Mouse (Mus musculus): Measurements from ENCODE around the gene Prim1. TPM values are rescaled to one million over a fixed set of nuclear protein-coding genes. Genes with fewer than 3 reads are reported as not detected.

Gene Prim1
- polyA plus RNA-seq, 1 experiment from 2014 or later, result 68.6 TPM

- no peak for ATAC-seq (ENCODE audit: insufficient number of reproducible peaks, low FRiP score, low TSS enrichment, low read depth)
- H3K27me3 ChIP-seq, result no peaks in the 10 kb centered on the region
- H3K4me3 ChIP-seq (replicated peaks), result no peak overlapping the region
- 0 out of 2 replicates have a peak, but pooled peaks cover 3% of the 10 kb centered on the region for H3K9me3 ChIP-seq (replicated peaks)
- no peak overlapping the region for H3K27ac ChIP-seq (replicated peaks)
- H3K9ac ChIP-seq, result no peak overlapping the region
- H3K4me1 ChIP-seq, result no peaks in the 10 kb centered on the region
- H3K4me2 ChIP-seq (replicated peaks), result no peak overlapping the region
- WGBS, result 84% methylated on average over 3 of the region's 3 CpGs
- no peaks in the 10 kb centered on the region for H3K36me3 ChIP-seq
Measured at GRCm38 (mm10) chr10:128003281-128003801, 11.6 kb upstream of the Prim1 start.

GRCm38 (mm10) chr10:128004918-128005317 lies 10.1 kb upstream of the Prim1 start:
- Histone ChIP-seq H3K36me3 (no peaks in the 10 kb centered on the region), H3K4me3 (replicated peaks) (no peak overlapping the region), H3K9me3 (replicated peaks) (no peaks in the 10 kb centered on the region), H3K27me3 (no peaks in the 10 kb centered on the region), H3K27ac (replicated peaks) (no peak overlapping the region), H3K9ac (no peak overlapping the region), H3K4me2 (replicated peaks) (no peak overlapping the region), H3K4me1 (no peaks in the 10 kb centered on the region)
- 66% methylated on average over 10 of the region's 10 CpGs for WGBS
- ATAC-seq (ENCODE audit: insufficient number of reproducible peaks, low FRiP score, low TSS enrichment, low read depth), result no peak

- Histone ChIP-seq H3K27me3 (no peaks in the 10 kb centered on the region), H3K4me3 (replicated peaks) (no peak overlapping the region), H3K9ac (no peak overlapping the region), H3K36me3 (no peaks in the 10 kb centered on the region), H3K27ac (replicated peaks) (no peak overlapping the region), H3K4me1 (no peaks in the 10 kb centered on the region), H3K4me2 (replicated peaks) (no peak overlapping the region), H3K9me3 (replicated peaks) (no peaks in the 10 kb centered on the region)
- ATAC-seq (ENCODE audit: insufficient number of reproducible peaks, low FRiP score, low TSS enrichment, low read depth), result no peak
- WGBS, result 84% methylated on average over 8 of the region's 8 CpGs
Measured at GRCm38 (mm10) chr10:128005479-128005878, 9.5 kb upstream of the Prim1 start.

- 83% methylated on average over 1 of the region's 1 CpGs for whole genome bisulfite sequencing
- no peak within 1 kb of the TSS for H3K9ac ChIP-seq
- ATAC-seq (ENCODE audit: insufficient number of reproducible peaks, low FRiP score, low TSS enrichment, low read depth), result no peak
- no peaks in the 10 kb centered on the region for H3K27me3 ChIP-seq
- H3K36me3 ChIP-seq, result no peaks in the 10 kb centered on the region
- no peak within 1 kb of the TSS for H3K27ac ChIP-seq (replicated peaks)
- no peaks in the 10 kb centered on the region for H3K4me1 ChIP-seq
- H3K4me2 ChIP-seq (replicated peaks), result no peak within 1 kb of the TSS
- H3K4me3 ChIP-seq (replicated peaks), result no peak within 1 kb of the TSS
- no peaks in the 10 kb centered on the region for H3K9me3 ChIP-seq (replicated peaks)
Measured at GRCm38 (mm10) chr10:128007446-128007845, 7.5 kb upstream of the Prim1 start, which contains the start of gene Hsd17b6. Gene Hsd17b6 (minus strand): TSS chr10:128007611.

GRCm38 (mm10) chr10:128008207-128008889 lies 6.6 kb upstream of the Prim1 start:
- no peaks in the 10 kb centered on the region for H3K36me3 ChIP-seq
- no peak overlapping the region for H3K4me2 ChIP-seq (replicated peaks)
- 6% methylated on average over 4 of the region's 4 CpGs for WGBS
- H3K4me1 ChIP-seq, result no peaks in the 10 kb centered on the region
- no peaks in the 10 kb centered on the region for H3K27me3 ChIP-seq
- no peak for ATAC-seq (ENCODE audit: insufficient number of reproducible peaks, low FRiP score, low TSS enrichment, low read depth)
- no peak overlapping the region for H3K27ac ChIP-seq (replicated peaks)
- no peak overlapping the region for H3K9ac ChIP-seq
- no peak overlapping the region for H3K4me3 ChIP-seq (replicated peaks)
- H3K9me3 ChIP-seq (replicated peaks), result no peaks in the 10 kb centered on the region

- H3K4me2 ChIP-seq (replicated peaks), result no peak overlapping the region
- no peak overlapping the region for H3K4me3 ChIP-seq (replicated peaks)
- no peaks in the 10 kb centered on the region for H3K27me3 ChIP-seq
- no peaks in the 10 kb centered on the region for H3K4me1 ChIP-seq
- no peaks in the 10 kb centered on the region for H3K36me3 ChIP-seq
- H3K9me3 ChIP-seq (replicated peaks), result no peaks in the 10 kb centered on the region
- no peak overlapping the region for H3K27ac ChIP-seq (replicated peaks)
- WGBS, result 74% methylated on average over 5 of the region's 5 CpGs
- H3K9ac ChIP-seq, result no peak overlapping the region
- ATAC-seq (ENCODE audit: insufficient number of reproducible peaks, low FRiP score, low TSS enrichment, low read depth), result no peak
Measured at GRCm38 (mm10) chr10:128009735-128010134, 5.2 kb upstream of the Prim1 start.

GRCm38 (mm10) chr10:128022196-128022595 lies 7.2 kb downstream of the Prim1 start:
- 97% methylated on average over 5 of the region's 5 CpGs for WGBS
- Histone ChIP-seq H3K4me3 (replicated peaks) (no peak overlapping the region), H3K36me3 (peaks cover 57% of the 10 kb centered on the region), H3K27me3 (no peaks in the 10 kb centered on the region), H3K9ac (no peak overlapping the region), H3K4me1 (no peaks in the 10 kb centered on the region), H3K4me2 (replicated peaks) (no peak overlapping the region), H3K27ac (replicated peaks) (no peak overlapping the region), H3K9me3 (replicated peaks) (no peaks in the 10 kb centered on the region)
- no peak for ATAC-seq (ENCODE audit: insufficient number of reproducible peaks, low FRiP score, low TSS enrichment, low read depth)

GRCm38 (mm10) chr10:128023496-128023895 lies 8.5 kb downstream of the Prim1 start:
- WGBS, result 95% methylated on average over 10 of the region's 10 CpGs
- no peak for ATAC-seq (ENCODE audit: insufficient number of reproducible peaks, low FRiP score, low TSS enrichment, low read depth)
- Histone ChIP-seq H3K9me3 (replicated peaks) (no peaks in the 10 kb centered on the region), H3K27ac (replicated peaks) (no peak overlapping the region), H3K4me1 (no peaks in the 10 kb centered on the region), H3K36me3 (peaks cover 64% of the 10 kb centered on the region), H3K27me3 (no peaks in the 10 kb centered on the region), H3K4me2 (replicated peaks) (no peak overlapping the region), H3K4me3 (replicated peaks) (no peak overlapping the region), H3K9ac (no peak overlapping the region)

- Histone ChIP-seq H3K9ac (no peak overlapping the region), H3K36me3 (peaks cover 52% of the 10 kb centered on the region), H3K4me3 (replicated peaks) (no peak overlapping the region), H3K4me1 (peaks cover 5% of the 10 kb centered on the region), H3K4me2 (replicated peaks) (no peak overlapping the region), H3K9me3 (replicated peaks) (no peaks in the 10 kb centered on the region), H3K27ac (replicated peaks) (no peak overlapping the region), H3K27me3 (no peaks in the 10 kb centered on the region)
- 90% methylated on average over 7 of the region's 7 CpGs for WGBS
- no peak for ATAC-seq (ENCODE audit: insufficient number of reproducible peaks, low FRiP score, low TSS enrichment, low read depth)
Measured at GRCm38 (mm10) chr10:128029931-128030330, 15.0 kb downstream of the Prim1 start.

GRCm38 (mm10) chr10:128030860-128031259 lies 15.9 kb downstream of the Prim1 start:
- H3K4me3 ChIP-seq (replicated peaks), result no peak overlapping the region
- H3K36me3 ChIP-seq, result peaks cover 45% of the 10 kb centered on the region
- H3K27me3 ChIP-seq, result no peaks in the 10 kb centered on the region
- no peak overlapping the region for H3K4me2 ChIP-seq (replicated peaks)
- H3K27ac ChIP-seq (replicated peaks), result no peak overlapping the region
- no peaks in the 10 kb centered on the region for H3K9me3 ChIP-seq (replicated peaks)
- ATAC-seq (ENCODE audit: insufficient number of reproducible peaks, low FRiP score, low TSS enrichment, low read depth), result no peak
- H3K9ac ChIP-seq, result no peak overlapping the region
- H3K4me1 ChIP-seq, result peaks cover 5% of the 10 kb centered on the region
- 66% methylated on average over 2 of the region's 2 CpGs for WGBS

GRCm38 (mm10) chr10:128036746-128037425 lies 21.9 kb downstream of the Prim1 start:
- peaks cover 51% of the 10 kb centered on the region for H3K4me1 ChIP-seq
- H3K9ac ChIP-seq, result peak overlapping the region; percentile 100
- no peaks in the 10 kb centered on the region for H3K27me3 ChIP-seq
- peaks cover 32% of the 10 kb centered on the region for H3K36me3 ChIP-seq
- H3K4me2 ChIP-seq (replicated peaks), result peak overlapping the region; percentile 66
- no peaks in the 10 kb centered on the region for H3K9me3 ChIP-seq (replicated peaks)
- ATAC-seq (ENCODE audit: insufficient number of reproducible peaks, low FRiP score, low TSS enrichment, low read depth), result 0 out of 2 replicates have a peak, but pooled peaks have one; percentile 13
- 3% methylated on average over 10 of the region's 10 CpGs for WGBS
- H3K4me3 ChIP-seq (replicated peaks), result peak overlapping the region; percentile 96
- H3K27ac ChIP-seq (replicated peaks), result peak overlapping the region; percentile 99
